Mouse (Mus musculus) stomach, postnatal 0 days (tissue): ENCODE results near the gene Trmt10a.

Experiments used
- CTCF ChIP-seq: IDR thresholded peaks from 2 replicates; pipeline ENCODE4 v1.5.1; 2016; ENCODE audit warnings: antibody characterized with exemption, low read depth, mild to moderate bottlenecking, moderate library complexity
- EP300 ChIP-seq: optimal IDR thresholded peaks from 2 replicates; pipeline ENCODE3; 2016; ENCODE audit warnings: antibody characterized with exemption

GRCm38 (mm10) chr3:138162553-138163183 is 19.4 kb downstream of the Trmt10a start:
- TF ChIP-seq CTCF: no peak
- no peak for TF ChIP-seq EP300
